Mouse (Mus musculus) liver, postnatal 0 days (tissue): ENCODE measurements at regions not wholly inside any gene's neighbourhood (a gene's known extent, or its start where the extent isn't known, plus 50 kb on each side); places are given as distances from the start of the nearest gene placed in this dataset.

Experiments used
- ATAC-seq: fragments of 200-750 bp; cut with Nextera tagmentation; 2 replicates; pipeline ENCODE4 v1.8.0; 2017; ENCODE audit warnings: mild to moderate bottlenecking, moderate library complexity
- DNase-seq: peaks from one replicate; pipeline ENCODE4 v3.0.0-alpha.2; 2016
- H3K27ac ChIP-seq: fragments of 300-500 bp; sonication (generic); 2 replicates; pipeline ENCODE4 v1.5.1; 2014; ENCODE audit warnings: antibody characterized with exemption, moderate library complexity, mild to moderate bottlenecking, low read depth
- H3K27me3 ChIP-seq: fragments of 300-500 bp; sonication (generic); 2 replicates; pipeline ENCODE4 v1.6.1; 2014; ENCODE audit warnings: low read length, control low read depth, mixed read lengths; ENCODE audit not compliant: insufficient read depth
- H3K36me3 ChIP-seq: fragments of 300-500 bp; sonication (generic); replicated peaks from 2 replicates; pipeline ENCODE4 v1.6.1; 2014; ENCODE audit warnings: mild to moderate bottlenecking, control low read depth, low read length, moderate library complexity, mixed read lengths; ENCODE audit not compliant: insufficient read depth
- H3K4me1 ChIP-seq: fragments of 300-500 bp; sonication (generic); 2 replicates; pipeline ENCODE4 v1.6.1; 2014; ENCODE audit warnings: antibody characterized with exemption, mild to moderate bottlenecking, control low read depth; ENCODE audit not compliant: insufficient read depth
- H3K4me2 ChIP-seq: fragments of 300-500 bp; sonication (generic); 2 replicates; pipeline ENCODE4 v1.6.1; 2014; ENCODE audit warnings: low read depth, mild to moderate bottlenecking, low read length, moderate library complexity, mixed read lengths
- H3K4me3 ChIP-seq: fragments of 300-500 bp; sonication (generic); 2 replicates; pipeline ENCODE4 v1.5.1; 2014; ENCODE audit warnings: low read depth, low read length
- H3K9ac ChIP-seq: fragments of 300-500 bp; sonication (generic); replicated peaks from 2 replicates; pipeline ENCODE4 v1.6.1; 2014; ENCODE audit warnings: mild to moderate bottlenecking, moderate library complexity
- H3K9me3 ChIP-seq: fragments of 300-500 bp; sonication (generic); 2 replicates; pipeline ENCODE4 v1.6.1; 2016; ENCODE audit warnings: mild to moderate bottlenecking, control low read depth, low read length, mixed read lengths
- CTCF ChIP-seq: sonication (generic); IDR thresholded peaks from 2 replicates; pipeline ENCODE4 v1.5.1; 2016; ENCODE audit warnings: antibody characterized with exemption, low read depth
- EP300 ChIP-seq: IDR thresholded peaks from 2 replicates; pipeline ENCODE4 v1.6.1; 2016; ENCODE audit warnings: antibody characterized with exemption, low read depth, mild to moderate bottlenecking
- WGBS: fragments of 180-500 bp; shearing (Covaris S2); extraction: QIAGEN DNeasy Blood & Tissue Kit; methylation state at CpG from one replicate; pipeline ENCODE4 v1.1.7; 2014; ENCODE audit not compliant: insufficient replicate concordance; 5-methylcytosine and 5-hydroxymethylcytosine counted together

GRCm38 (mm10) chr11:24361998-24362687 lies 284.3 kb downstream of the Bcl11a start:
- no peak for TF ChIP-seq EP300
- TF ChIP-seq CTCF: no peak
- WGBS: 58% methylated on average over 6 of the region's 6 CpGs
- Histone ChIP-seq H3K4me1 (no peaks in the 10 kb centered on the region), H3K27ac (no peak overlapping the region), H3K27me3 (no peaks in the 10 kb centered on the region), H3K4me2 (no peak overlapping the region), H3K9ac (no peak overlapping the region), H3K36me3 (no peaks in the 10 kb centered on the region), H3K9me3 (no peaks in the 10 kb centered on the region), H3K4me3 (no peak overlapping the region)
- DNase-seq: no peak
- ATAC-seq: no peak

- H3K36me3 ChIP-seq: no peaks in the 10 kb centered on the region
- no peak overlapping the region for H3K4me2 ChIP-seq
- no peaks in the 10 kb centered on the region for H3K27me3 ChIP-seq
- no peak overlapping the region for H3K27ac ChIP-seq
- H3K9ac ChIP-seq: no peak overlapping the region
- no peaks in the 10 kb centered on the region for H3K9me3 ChIP-seq
- H3K4me3 ChIP-seq: no peak overlapping the region
- TF ChIP-seq EP300 (no peak), CTCF (no peak)
- 73% methylated on average over 2 of the region's 2 CpGs for WGBS
- DNase-seq: no peak
- ATAC-seq: no peak
- H3K4me1 ChIP-seq: no peaks in the 10 kb centered on the region
These were observed 284.8 kb downstream of the Bcl11a start for GRCm38 (mm10) chr11:24362688-24363035.

GRCm38 (mm10) chr11:24363418-24364364 lies 285.8 kb downstream of the Bcl11a start:
- H3K4me3 ChIP-seq: no peak overlapping the region
- H3K36me3 ChIP-seq: no peaks in the 10 kb centered on the region
- WGBS: 69% methylated on average over 9 of the region's 9 CpGs
- H3K27ac ChIP-seq: no peak overlapping the region
- no peak overlapping the region for H3K9ac ChIP-seq
- ATAC-seq (no peak), DNase-seq (no peak)
- H3K4me1 ChIP-seq: no peaks in the 10 kb centered on the region
- H3K27me3 ChIP-seq: no peaks in the 10 kb centered on the region
- TF ChIP-seq CTCF (no peak), EP300 (no peak)
- H3K9me3 ChIP-seq: no peaks in the 10 kb centered on the region
- no peak overlapping the region for H3K4me2 ChIP-seq

GRCm38 (mm10) chr11:24370198-24370860 lies 292.5 kb downstream of the Bcl11a start:
- H3K4me2 ChIP-seq: no peak overlapping the region
- ATAC-seq: no peak
- H3K27ac ChIP-seq: no peak overlapping the region
- no peaks in the 10 kb centered on the region for H3K27me3 ChIP-seq
- 43% methylated on average over 15 of the region's 15 CpGs for WGBS
- H3K9ac ChIP-seq: no peak overlapping the region
- H3K9me3 ChIP-seq: no peaks in the 10 kb centered on the region
- no peak overlapping the region for H3K4me3 ChIP-seq
- DNase-seq: no peak
- TF ChIP-seq EP300: no peak
- no peak for TF ChIP-seq CTCF
- no peaks in the 10 kb centered on the region for H3K36me3 ChIP-seq
- no peaks in the 10 kb centered on the region for H3K4me1 ChIP-seq

- H3K4me3 ChIP-seq: no peak overlapping the region
- no peaks in the 10 kb centered on the region for H3K36me3 ChIP-seq
- TF ChIP-seq CTCF (no peak), EP300 (no peak)
- no peak for DNase-seq
- WGBS: 82% methylated on average over 10 of the region's 10 CpGs
- ATAC-seq: no peak
- H3K4me2 ChIP-seq: no peak overlapping the region
- no peaks in the 10 kb centered on the region for H3K27me3 ChIP-seq
- no peaks in the 10 kb centered on the region for H3K4me1 ChIP-seq
- H3K27ac ChIP-seq: no peak overlapping the region
- H3K9me3 ChIP-seq: no peaks in the 10 kb centered on the region
- H3K9ac ChIP-seq: no peak overlapping the region
These were observed 293.2 kb downstream of the Bcl11a start for GRCm38 (mm10) chr11:24370861-24371686.
